Mouse (Mus musculus) mouse embryonic stem cell (cell line): ENCODE data around the gene Mgst2.

Experiments
- in situ Hi-C, 2 experiments: fragments of 300-500 bp; cut with MboI; formaldehyde crosslinking; loops; 1 replicate in 1 of 2; 3 replicates in 1 of 2; pipeline ENCODE4 v1.14.3; 2019 to 2020; ENCODE audit warnings: low sequenced_read_pairs in 2 of 2, low pct_unique_long_range_greater_than_20kb in 1 of 2, mixed read lengths in 1 of 2; ENCODE audit not compliant: unreplicated experiment in 1 of 2

The Mgst2 gene

DNA sequence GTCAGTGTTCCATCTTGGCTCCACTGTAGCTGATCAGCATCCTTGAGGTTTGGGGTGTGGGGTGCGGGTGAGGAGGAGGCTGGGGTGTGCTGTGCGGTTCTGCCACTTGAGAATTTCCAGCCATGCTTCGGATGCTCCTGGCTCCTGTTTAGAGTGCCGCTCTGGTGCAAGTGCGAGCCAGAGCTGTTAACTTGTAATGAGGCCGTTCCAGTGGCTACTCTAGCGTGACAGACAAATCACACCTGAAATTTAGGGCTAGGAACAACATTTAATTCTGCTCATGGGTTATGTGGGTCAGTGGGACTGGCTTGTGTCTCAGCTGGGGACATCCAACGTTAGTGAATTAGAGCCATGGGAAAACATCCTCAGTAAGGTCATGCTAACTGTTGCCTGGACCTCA lies 10.2 kb upstream of the Mgst2 start:
- in situ Hi-C loops, result loop anchor here (5.0 to 10.0 kb wide), 3 partner anchors 63 to 163 kb away; no protein-coding TSS in a partner anchor

DNA sequence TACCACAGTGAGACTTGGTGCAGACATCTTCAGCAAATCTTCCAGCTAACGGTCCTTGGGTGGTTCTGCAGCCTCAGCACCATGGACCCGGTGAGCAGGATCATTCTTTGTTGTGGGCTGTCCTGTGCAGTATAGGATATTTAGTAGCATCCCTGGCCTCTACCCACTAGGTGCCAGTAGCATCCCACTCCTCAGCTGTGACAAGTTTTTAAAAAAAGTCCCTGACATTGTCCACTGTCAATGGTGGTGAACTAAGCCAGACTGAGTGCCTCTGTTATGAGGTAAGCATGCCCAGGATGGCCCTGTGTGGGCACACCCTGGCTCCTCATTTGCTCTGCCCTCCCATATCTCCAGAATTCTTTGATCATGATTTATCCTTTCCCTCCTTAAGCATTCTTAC lies 9.0 kb upstream of the Mgst2 start:
- in situ Hi-C loops, result loop anchor here in 1 of 2 experiments (5.0 kb wide), 1 partner anchor 164 kb away; no protein-coding TSS in a partner anchor

DNA sequence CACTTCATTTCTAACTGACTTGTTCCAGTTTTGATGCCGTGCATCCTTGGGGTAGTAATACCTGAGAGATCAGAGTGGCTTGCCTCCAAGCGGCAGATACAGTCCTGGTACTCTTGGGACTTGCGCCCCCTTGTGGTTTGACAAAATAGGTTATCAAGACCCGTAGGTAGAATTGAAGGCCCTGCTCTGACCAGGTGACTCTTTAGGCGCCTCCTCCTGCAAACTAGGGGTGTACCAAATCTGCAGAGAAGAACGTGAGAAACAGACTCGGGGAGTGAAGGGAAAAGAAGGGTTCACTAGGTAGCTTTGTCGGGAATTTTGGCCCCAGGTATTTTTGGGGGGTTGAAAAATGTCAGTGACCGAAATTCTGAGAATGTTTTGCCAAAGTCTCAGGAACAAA lies 7.9 kb upstream of the Mgst2 start:
- in situ Hi-C loops, result loop anchor here in 1 of 2 experiments (5.0 kb wide), 1 partner anchor 165 kb away; no protein-coding TSS in a partner anchor

DNA sequence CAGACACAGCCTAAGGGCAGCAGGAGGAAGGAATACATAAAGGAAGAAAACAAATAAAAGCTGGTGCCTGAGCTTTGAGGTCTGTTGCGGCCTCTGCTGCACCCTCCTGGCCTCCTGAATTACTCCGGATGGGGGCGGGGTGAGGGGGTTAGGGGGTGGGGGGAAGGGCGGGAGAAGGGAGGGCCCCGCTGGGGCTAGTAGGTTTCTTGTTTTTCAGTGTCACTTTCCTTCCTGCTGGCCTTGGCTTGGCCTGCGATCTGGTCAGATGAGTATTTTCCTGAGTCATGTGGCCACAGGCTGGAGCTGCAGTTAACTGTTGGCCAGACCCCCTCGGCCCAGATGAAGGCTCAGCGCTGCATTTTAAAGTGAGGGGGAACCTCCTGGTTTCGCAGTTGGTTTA lies 7.5 kb upstream of the Mgst2 start:
- in situ Hi-C loops, result loop anchor here in 1 of 2 experiments (5.0 kb wide), 1 partner anchor 165 kb away; no protein-coding TSS in a partner anchor

DNA sequence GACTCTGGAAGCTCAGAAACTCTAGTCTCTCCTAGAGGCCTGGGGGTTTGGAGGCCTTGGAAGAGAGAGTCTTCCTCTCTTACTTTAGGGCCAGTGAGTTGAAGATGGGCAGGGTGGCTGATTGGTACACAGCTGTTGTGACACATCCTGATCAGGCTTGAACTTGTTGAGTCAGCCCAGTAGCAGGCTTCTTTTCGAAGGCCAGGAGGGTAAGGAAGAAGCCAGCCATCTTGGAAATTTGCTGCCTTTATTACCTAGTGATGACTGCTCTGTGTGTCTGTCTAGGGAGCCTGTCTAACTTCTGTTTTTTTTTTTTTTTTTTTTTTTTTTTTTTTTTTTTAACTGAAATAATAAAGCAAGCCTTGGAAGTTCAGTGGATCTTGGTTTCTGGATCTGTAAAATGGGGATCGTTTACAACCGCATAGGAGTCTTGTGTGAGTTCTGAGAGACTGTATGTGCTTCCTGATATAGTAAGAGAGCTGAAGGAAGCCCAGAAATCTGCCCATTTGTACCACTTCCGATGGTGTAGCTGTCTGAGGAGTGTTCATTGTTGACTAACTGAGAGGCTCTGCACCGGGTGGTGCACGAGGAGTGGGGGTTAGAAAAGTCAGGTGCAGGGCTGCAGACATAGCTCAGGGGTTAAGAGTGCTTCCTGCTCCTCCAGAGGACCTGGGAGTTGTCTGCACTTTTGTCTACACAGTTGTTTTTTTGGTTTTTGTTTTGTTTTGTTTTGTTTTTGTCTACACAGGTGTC lies 5.7 kb upstream of the Mgst2 start:
- in situ Hi-C loops, result loop anchor here in 1 of 2 experiments (5.0 kb wide), 1 partner anchor 167 kb away; no protein-coding TSS in a partner anchor

DNA sequence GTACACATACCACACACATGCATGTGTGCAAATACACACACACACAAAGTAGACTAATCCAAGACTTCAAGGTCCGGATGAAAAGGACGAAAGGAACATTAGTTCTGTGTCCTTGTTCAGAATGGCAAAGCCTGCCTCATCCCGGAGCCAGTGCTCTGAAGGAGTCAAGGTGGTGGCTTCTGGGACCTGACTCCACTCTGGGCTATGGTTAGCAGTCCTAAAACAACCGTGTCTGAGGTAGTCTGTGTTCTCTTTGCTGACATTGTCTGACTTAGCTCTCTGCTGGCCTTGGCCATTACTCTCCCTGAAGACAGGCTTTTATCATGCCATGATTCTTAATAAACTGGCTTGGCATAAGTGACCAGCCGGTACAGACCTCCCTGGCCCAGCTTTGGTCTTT lies 745 bp upstream of the Mgst2 start:
- in situ Hi-C loops, result no loop called here

DNA sequence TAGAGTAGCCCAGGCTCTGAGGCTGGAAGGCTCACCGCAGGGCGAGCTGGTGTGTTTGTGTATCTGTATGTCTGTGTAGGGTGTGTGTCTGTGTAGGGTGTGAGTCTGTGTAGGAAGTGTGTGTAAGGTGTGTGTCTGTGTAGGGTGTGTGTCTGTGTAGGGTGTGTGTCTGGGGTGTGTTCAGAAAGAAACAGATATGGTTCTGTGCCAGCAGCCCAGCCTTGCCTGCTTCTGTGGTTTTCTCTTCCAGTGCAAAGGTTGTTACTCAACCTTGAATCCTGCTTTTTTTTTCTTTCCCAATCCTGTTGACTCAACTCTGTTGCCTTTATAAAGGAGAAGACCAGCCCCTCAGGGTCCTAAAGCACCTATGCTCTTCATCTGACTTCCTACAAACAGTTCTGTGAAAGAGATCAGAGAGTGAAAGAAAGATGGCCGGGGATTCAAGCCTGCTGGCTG lies 689 bp downstream of the Mgst2 start:
- in situ Hi-C loops, result no loop called here

DNA sequence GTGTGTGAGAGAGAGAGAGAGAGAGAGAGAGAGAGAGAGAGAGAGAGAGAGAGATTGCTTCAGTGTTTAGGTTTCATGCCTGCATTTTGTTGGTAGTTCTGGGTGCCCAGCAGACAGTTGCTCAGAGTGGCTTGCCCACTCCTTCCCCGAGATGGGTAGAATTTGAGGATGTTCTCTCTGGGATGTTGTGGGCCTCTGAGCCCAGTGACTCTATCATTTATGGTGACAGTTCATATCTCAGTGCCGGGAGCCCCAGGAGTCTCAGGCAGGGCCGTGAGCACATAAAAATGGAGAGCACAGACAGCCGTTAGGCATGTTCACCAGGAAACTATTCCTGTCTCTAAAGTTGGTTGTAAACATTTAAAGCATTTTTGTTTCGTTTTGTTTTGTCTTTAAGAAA lies 1.2 kb downstream of the Mgst2 start:
- in situ Hi-C loops, result no loop called here

DNA sequence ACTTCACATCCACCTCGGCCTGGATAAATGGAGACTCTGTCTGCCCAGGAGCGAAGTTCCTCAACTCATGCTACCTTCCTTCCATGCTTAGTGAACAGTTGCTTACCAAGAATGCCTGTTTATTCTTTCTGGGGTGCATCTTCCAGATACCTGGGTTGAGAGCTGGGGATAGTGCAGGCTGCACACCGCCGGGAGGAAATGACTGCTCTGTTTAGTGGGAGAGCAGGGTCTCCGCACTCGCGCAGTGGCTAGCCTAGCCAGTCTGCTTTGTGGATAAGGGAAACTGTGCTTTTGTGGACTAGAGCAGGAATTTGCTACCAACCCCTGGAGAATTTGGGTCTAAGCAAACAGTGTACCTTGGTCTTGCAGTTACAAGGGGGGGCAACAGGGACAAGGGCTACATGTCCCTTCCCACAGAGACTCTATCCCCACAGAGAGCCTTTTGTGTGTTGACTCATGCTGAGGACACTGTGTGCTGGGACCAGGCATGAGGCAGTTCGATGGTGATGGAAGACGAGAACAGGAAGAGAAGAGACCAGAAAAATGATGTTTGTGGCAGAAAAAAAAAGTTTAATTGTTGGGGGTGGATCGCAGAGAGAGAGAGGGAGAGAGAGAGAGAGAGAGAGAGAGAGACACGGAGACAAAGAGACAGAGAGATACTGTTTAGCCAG lies 1.9 kb downstream of the Mgst2 start:
- in situ Hi-C loops, result no loop called here

DNA sequence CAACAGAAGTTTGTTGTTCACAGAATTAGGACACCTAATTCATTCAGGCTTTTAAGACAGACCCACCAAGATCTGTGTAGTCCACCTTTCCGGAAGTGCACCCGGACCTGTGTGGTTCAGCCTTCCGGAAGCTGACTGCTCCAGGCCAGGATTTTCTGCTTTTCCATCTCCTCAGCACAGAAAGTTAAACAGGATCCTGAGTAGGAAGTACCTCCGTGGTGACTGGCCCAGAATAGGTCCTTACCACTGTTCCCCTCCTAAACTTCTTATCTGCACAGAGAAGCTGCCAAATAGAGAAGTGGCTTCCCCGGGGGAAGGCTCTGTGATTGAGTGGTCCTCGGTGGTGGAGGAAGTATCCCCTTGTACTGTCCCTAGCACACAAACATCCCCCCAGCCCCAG lies 2.4 kb downstream of the Mgst2 start:
- in situ Hi-C loops, result no loop called here

DNA sequence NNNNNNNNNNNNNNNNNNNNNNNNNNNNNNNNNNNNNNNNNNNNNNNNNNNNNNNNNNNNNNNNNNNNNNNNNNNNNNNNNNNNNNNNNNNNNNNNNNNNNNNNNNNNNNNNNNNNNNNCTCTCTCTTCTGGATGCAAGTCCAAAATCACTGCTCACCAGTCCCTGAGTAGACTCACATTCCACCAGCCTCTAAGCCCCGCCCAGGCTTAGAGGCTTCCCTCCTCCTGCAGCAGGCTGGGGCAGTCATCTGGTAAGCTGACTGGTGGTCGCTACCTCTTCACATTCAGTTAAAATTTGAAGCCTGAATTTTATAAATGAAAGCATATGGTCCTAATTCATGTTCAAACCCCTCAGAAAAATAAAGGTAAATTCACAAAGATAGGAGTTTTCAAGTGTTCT lies 8.4 kb downstream of the Mgst2 start:
- in situ Hi-C loops, result no loop called here

DNA sequence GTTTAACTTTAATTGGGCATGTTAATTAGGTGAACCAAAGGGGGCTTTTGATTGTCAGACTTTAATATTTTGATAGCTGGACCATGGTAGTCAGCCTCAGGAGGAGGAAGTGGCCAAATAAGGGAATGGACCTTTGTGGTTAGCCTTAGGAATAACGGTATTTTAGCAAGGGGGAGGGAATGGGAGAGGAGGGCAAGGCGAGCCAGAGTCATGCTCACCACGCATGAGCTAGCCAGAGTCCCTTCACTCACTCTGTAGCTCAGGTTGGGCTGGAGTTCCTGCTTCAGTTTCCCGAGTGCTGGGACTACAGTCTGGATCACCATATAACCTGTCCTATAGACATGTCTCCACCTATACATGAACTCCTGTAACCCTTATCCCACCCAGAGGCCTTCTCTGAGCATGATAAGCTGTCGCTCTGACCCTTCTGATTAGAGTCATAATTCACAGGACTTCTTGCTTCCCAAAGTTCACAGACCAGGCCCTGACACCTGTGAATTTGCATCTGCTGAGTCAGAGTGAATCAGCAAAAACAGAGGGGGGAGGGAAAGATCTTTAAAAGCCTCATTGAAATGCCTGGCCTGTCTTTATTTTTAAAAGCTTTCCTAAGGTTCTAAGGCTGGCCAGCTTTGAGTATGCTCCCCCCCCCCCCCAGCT lies 10.4 kb downstream of the Mgst2 start:
- in situ Hi-C loops, result no loop called here

DNA sequence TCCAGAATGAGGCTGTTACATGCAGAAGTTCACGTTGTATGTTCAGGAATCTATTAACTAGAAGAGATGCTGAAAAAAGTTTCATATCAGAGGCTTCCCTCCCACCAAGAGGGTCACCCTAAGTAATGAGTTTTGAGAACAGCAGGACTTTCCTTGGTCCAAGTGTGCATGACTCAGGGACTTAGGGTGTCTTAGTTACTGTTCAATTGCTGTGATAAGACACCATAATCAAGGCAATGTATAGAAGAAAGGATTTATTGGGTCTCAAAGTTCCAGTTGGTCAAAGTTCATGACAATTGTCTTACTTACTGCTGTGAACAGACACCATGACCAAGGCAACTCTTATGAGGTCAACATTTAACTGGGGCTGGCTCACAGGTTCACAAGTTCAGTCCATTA lies 10.9 kb downstream of the Mgst2 start:
- in situ Hi-C loops, result no loop called here

DNA sequence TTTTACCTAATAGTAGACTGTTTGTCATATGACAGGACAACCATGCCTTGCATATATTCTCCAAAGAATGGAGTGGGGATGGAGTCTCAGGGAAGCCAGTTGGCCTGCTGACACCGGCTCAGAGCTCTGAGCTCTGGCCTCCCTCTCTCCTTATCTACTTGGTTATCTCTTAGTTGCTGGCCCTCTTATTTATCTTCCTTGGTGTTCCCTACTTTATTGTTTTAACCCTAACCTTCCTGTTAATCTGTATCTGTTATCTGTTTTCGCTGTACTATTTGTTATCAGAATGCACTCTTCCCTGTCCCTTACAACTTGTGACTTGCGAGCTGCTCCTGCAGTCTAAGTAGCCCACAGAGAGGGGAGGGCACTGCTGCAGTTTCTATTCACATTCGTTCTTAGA lies 12.5 kb downstream of the Mgst2 start:
- in situ Hi-C loops, result no loop called here

DNA sequence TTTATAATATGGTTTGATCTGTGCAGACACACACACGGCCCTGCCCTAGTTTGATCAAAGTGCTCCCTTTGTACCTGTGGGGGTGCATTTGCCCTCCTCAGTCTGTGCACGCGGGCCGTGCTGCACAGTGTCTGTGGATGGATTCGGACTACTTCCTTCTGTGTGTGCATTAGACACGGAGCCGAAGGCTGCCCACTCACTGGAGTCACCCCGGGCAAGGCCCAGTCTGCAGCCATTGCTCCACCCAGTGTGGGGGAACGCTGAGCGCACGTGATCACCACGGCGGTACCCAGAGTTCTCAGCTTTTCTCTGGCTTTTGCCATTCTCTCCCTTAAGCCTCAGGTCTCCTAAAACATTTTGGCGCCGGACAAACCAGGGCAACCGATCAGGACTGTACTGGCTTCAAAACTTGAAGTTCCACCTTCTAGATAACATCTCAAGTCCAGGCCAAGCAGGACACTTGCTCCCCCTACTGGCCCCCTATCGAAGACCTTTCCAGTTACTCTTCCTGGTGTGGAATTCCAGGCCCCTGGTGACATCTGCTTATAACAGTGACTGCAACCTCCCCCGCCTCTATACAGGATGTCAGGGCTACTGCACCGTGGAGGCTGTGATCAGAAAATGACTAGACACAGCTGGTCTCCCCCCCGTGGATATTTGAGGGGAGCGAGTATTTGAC lies 13.4 kb downstream of the Mgst2 start:
- in situ Hi-C loops, result no loop called here

DNA sequence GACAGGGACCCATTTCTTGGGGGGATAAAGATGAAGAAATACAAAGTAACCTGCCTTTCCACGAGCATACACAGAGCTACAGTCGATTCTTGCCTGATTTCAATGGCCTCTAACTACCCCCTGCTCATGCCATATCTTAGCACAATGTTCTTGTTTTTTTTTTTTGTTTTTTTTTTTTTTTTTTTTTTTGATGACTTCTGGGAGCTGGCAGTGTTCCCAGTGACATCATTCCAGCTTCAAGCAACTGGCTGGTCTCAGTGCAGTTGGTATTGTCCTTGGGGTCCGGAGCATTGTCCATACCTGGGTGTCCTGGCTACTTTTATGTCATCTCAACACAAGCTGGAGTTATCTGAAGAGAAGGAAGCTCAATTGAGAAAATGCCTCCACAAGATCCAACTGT lies 14.8 kb downstream of the Mgst2 start:
- in situ Hi-C loops, result no loop called here

DNA sequence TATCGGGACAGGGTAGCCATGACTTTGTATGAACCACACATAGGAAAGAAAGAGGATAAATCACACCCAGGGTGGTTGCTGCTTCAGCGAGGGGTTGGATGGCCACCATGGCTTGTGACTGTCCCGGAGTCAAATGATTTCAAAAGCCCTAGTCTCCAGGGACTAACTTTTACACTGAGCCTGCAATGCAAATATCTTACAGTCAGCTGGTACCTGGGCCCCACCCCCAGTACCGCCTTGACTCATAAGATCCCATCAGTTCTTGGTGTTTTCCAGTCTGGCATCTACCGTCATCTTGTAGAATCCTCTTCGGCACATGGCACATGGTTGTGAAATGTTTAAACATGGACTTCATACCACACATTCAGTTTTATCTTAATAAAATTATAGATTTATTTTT lies 25.4 kb downstream of the Mgst2 start:
- in situ Hi-C loops, result no loop called here

DNA sequence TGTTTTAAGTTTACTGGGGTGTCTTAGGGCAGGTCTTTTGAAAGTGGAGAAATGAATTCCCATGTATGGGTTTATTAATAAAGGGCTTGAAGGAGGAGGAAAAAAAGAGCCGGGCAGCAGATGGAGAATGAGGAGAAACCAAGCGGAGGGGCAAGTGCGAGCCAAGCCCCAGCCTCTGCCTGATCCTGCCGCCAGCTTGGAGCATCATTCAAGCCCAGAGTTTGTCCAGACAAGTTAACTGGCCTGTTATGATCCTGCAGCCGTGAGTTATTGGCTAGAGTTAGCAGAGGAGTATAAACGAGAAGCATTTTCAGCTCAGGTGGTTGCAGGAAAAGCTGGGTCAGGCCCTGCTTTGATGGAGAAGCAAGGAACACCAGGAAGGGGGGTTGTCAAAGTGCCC lies 26.2 kb downstream of the Mgst2 start:
- in situ Hi-C loops, result no loop called here

DNA sequence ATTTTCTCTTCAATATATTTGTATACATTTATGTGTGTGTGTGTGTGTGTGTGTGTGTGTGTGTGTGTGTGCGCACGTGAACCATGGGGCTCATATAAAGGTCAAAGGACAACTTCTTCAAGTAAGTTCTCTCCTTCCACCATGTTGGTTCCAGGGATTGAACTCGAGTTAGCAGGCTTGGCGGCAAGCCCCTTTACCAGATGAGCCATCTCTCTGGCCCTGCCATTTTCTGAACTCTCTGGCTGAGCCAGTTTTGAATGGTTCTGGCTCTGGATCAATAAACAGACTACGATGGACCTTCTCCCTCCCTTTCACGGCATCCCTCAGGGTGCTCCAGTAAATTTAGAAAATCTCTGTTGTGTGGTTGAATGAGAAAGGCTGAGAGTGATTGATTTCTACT lies 26.6 kb downstream of the Mgst2 start:
- in situ Hi-C loops, result no loop called here
